Mouse (Mus musculus): ENCODE measurements around the gene Cab39l. TPM values are rescaled to one million over a fixed set of nuclear protein-coding genes. Genes with fewer than 3 reads are reported as not detected.
A peak's percentile ranks its signal among the peaks of the same experiment; 100 is the strongest.

Gene Cab39l
- total RNA-seq, 2 experiments from 2014 or later: 22.0 TPM

GRCm38 (mm10) chr14:59504831-59505230 is 64.1 kb downstream of the Cab39l start:
- DNase-seq: no peak

GRCm38 (mm10) chr14:59506139-59506538 is 65.4 kb downstream of the Cab39l start:
- DNase-seq: no peak

- DNase-seq: no peak
Observed at GRCm38 (mm10) chr14:59513922-59514444, 73.2 kb downstream of the Cab39l start.

- no peak for DNase-seq
Observed at GRCm38 (mm10) chr14:59525843-59526242, 85.1 kb downstream of the Cab39l start.

GRCm38 (mm10) chr14:59530801-59531200 is 90.0 kb downstream of the Cab39l start:
- DNase-seq: no peak

- no peak for DNase-seq
Observed at GRCm38 (mm10) chr14:59532986-59533385, 92.2 kb downstream of the Cab39l start.

- no peak for DNase-seq
Observed at GRCm38 (mm10) chr14:59533908-59534307, 93.1 kb downstream of the Cab39l start.

GRCm38 (mm10) chr14:59537829-59538432 is 97.2 kb downstream of the Cab39l start:
- no peak for DNase-seq

- no peak for DNase-seq
Observed at GRCm38 (mm10) chr14:59540230-59540629, 99.5 kb downstream of the Cab39l start.

GRCm38 (mm10) chr14:59540761-59541160 is 100.0 kb downstream of the Cab39l start:
- peak in 1 of 2 experiments; percentile 45 for DNase-seq

- no peak for DNase-seq
Observed at GRCm38 (mm10) chr14:59543158-59543826, 102.5 kb downstream of the Cab39l start.

- peak; percentile 45 to 61 for DNase-seq
Observed at GRCm38 (mm10) chr14:59543956-59544355, 103.2 kb downstream of the Cab39l start.

GRCm38 (mm10) chr14:59546162-59546880 is 105.5 kb downstream of the Cab39l start:
- DNase-seq: no peak

- no peak for DNase-seq
Observed at GRCm38 (mm10) chr14:59547530-59547929, 106.8 kb downstream of the Cab39l start.

GRCm38 (mm10) chr14:59548532-59548931 is 107.8 kb downstream of the Cab39l start:
- no peak for DNase-seq

- peak; percentile 82 to 90 for DNase-seq
Observed at GRCm38 (mm10) chr14:59549106-59549505, 108.3 kb downstream of the Cab39l start.

- DNase-seq: peak; percentile 38 to 71
Observed at GRCm38 (mm10) chr14:59550841-59551240, 110.1 kb downstream of the Cab39l start.

GRCm38 (mm10) chr14:59551956-59552355 is 111.2 kb downstream of the Cab39l start:
- DNase-seq: no peak

- no peak for DNase-seq
Observed at GRCm38 (mm10) chr14:59554025-59554424, 113.3 kb downstream of the Cab39l start.

GRCm38 (mm10) chr14:59555018-59555417 is 114.2 kb downstream of the Cab39l start:
- no peak for DNase-seq

- peak; percentile 78 to 92 for DNase-seq
Observed at GRCm38 (mm10) chr14:59555928-59556531, 115.3 kb downstream of the Cab39l start.

GRCm38 (mm10) chr14:59557071-59557470 is 116.3 kb downstream of the Cab39l start:
- no peak for DNase-seq

- DNase-seq: no peak
Observed at GRCm38 (mm10) chr14:59557886-59558285, 117.1 kb downstream of the Cab39l start.

All from heart, adult 18-20 months (tissue).